Mouse (Mus musculus) embryonic stem cell, embryonic (primary cell): ENCODE measurements at regions not wholly inside any gene's neighbourhood (a gene's known extent, or its start where the extent isn't known, plus 50 kb on each side); places are given as distances from the start of the nearest gene placed in this dataset.

Experiments
- CTCF ChIA-PET, 4 experiments: fragments of 300-600 bp in 2 of 4; fragments of 350-600 bp in 2 of 4; sonication (Branson Sonifier 250); formaldehyde crosslinking; loops; one replicate each; lab custom pipeline; 2022; ENCODE audit warnings: inconsistent platforms in 2 of 4; lab: Charles Lee
- POLR2A ChIA-PET, 4 experiments: fragments of 300-600 bp in 2 of 4; fragments of 350-600 bp in 2 of 4; sonication (Branson Sonifier 250); formaldehyde crosslinking; loops; one replicate each; lab custom pipeline; 2022; ENCODE audit warnings: antibody characterized with exemption in 4 of 4, inconsistent platforms in 1 of 4; lab: Charles Lee

DNA sequence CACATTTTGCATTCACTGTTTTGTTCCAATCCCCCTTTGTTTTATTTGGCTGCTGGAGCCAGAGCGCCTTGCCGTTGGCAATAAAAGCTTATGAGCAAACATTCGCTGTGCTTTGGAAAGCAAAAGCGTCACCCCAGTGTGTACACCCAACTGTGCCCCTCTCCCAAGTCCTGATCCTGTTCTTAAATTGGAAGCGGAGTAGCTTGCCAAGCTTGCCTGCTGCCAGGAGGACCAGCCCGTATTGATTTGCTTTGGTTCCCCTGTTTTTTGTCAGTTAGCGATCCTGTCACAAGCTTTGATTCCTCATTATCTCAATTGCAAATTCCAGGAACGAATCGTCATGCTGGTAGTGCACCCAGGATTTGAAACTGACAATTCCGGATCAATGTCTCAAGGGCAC lies 917.5 kb downstream of the Olfm4 start:
- CTCF ChIA-PET: no interaction called here
- POLR2A ChIA-PET: interaction anchor here in 1 of 4 experiments (0.7 kb wide), 1 partner anchor 1829 kb away, joined by 5 read pairs; no protein-coding TSS in a partner anchor

DNA sequence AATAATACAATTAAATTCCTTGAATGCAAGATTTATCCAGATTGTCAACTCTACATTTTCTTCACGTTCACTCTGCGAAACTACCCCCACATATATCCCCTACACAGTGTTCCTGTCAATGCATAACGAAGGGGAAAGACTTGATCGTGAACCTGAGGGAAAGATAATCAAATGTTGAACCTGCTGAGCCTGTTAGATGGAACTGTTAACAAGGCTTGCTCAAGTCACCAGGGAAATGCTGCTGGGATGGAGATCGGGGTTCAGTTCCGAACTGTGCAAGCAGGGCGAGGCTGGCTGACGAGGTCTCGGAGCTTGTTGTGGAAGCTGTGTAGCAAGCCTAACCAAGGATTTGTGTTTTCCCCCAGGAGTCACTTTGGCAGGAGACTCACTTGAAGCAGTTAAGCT lies 917.9 kb downstream of the Olfm4 start:
- ChIA-PET POLR2A (no interaction called here), CTCF (no interaction called here)

DNA sequence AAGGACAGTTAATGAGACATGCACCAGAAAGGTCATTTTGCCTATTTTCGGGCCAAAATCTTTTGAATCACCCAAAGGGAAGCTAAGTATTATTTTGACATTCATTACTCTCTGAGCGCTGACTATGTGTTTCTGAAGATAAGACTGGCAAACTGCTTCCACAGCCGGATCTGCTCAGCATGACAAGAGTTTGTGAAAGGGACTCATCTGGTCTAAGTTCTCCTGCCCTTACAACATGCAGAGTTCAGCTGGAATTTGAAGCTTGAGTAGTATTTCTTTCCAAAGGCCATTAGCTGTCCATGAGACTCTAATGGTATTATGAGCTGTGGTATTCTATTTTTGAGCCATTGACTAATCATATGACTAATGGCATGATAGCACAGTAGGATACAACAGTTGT lies 932.1 kb downstream of the Olfm4 start:
- ChIA-PET CTCF (no interaction called here), POLR2A (no interaction called here)

DNA sequence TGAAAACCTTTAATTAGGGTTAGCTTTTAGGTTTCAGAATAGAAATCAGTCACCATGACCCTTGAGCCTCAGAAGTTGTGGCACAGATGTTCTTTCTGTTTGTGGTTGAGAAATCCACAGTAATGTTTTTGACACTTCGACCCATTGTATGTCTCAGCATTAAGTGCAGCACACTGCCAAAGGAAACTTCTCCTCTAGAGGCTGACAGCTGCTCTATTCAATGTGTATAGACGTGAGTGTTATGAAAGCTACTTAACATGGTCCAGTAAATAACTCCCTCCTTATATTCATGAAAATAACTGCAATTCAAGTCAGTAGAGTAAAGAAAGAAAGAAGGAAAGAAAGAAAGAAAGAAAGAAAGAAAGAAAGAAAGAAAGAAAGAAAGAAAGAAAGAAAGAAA lies 939.9 kb downstream of the Olfm4 start:
- CTCF ChIA-PET: no interaction called here
- POLR2A ChIA-PET: no interaction called here

DNA sequence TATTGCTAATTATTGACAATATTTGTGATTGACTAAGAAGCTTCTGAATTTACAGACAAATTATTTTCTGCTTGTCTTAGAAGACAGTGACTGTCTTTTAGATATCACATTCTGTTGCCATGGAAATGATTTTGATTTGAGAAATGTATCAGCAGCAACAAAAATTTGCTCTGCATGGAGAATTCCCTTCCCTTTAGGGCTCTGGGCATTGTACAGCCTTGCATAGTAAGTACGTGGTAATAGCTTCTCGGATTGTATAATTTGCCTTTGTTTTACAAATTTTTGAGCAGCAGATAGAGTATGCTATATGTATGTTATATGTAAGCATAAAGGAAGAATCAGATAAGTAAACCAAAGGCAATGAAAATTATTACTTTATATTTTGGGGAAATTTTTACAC lies 976.1 kb downstream of the Olfm4 start:
- ChIA-PET CTCF (no interaction called here), POLR2A (no interaction called here)

DNA sequence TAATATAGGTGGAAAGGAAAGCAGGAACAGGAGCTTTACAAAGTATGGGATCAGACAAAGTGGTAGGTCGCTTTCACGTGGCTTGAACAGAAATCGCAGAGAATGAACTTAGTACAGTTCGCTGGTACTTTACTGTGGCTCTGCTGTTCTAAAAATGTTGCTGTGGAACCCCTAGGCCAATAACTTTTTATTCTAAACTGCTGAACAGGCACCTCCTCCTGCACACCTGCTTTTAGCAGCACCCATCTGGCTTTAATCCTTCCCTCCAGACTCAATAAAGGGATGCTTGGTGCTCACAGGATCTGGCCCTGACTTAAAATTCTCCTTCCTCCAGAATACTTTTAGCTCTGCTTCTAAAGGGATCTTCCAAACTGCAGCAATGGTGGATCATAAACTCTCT lies 991.9 kb downstream of the Olfm4 start:
- ChIA-PET CTCF (interaction anchor here in 1 of 4 experiments (0.6 kb wide), 1 partner anchor 1322 kb away, joined by 3 read pairs; no protein-coding TSS in a partner anchor), POLR2A (no interaction called here)

DNA sequence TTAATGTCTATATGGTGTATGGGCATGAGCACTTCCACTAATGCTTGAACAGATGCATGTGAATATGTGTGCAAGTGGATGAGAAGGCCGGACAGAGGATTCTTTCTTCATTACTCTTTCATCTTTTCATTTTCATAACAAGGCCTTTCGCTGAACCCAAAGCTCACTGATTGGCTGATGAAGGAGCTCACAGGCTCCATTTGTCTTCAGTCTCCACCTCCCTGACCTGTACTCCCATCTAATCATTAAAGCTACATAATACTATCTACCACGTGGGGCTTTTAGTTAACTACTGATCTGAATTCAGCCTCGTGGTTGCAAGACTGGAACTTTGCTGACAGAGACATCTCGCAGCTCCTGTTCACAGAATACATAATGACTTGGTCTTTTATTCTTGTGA lies 992.8 kb downstream of the Olfm4 start:
- ChIA-PET CTCF (no interaction called here), POLR2A (no interaction called here)

DNA sequence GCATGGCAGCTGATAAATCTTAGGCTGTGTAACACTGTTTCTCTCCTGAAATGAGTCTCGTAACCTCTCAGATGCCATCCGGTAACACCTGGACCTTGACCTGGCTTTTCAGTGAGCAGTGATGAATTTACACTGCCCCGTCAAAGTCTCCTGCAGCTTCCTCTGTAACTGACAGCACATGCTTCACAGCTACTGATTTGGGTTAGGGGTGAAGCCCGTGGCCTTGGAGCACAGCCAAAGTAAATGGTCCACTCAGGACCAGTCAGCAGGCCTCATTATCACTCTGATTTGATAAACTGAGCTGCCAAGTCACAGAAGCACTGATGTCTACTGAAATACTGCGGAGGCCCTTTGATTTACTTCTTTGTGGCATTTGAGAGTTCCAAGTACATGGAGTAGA lies 995.6 kb downstream of the Olfm4 start:
- CTCF ChIA-PET: no interaction called here
- POLR2A ChIA-PET: interaction anchor here in 2 of 4 experiments (0.6 to 0.8 kb wide), 2 partner anchors 8 to 288 kb away, joined by 3 to 5 read pairs; no protein-coding TSS in a partner anchor

DNA sequence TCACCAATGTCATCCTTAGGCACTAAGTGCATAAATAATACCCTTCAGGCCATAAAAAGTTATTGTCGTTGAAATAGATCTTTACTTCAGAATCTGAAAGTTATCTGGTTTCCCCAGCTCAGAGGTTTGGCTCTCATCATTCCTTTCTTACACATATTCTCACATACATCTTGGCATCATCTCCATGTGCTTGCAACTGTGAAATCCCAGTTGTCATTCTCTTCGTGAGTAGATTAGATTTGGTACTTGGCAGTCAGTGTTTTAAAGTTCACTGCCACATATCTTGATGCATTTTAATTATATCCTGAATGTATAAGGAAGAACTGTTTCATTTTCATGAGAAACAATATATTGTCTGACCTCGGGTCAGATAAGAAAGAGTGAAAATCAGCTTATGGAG lies 1006.3 kb downstream of the Olfm4 start:
- CTCF ChIA-PET: no interaction called here
- POLR2A ChIA-PET: no interaction called here

DNA sequence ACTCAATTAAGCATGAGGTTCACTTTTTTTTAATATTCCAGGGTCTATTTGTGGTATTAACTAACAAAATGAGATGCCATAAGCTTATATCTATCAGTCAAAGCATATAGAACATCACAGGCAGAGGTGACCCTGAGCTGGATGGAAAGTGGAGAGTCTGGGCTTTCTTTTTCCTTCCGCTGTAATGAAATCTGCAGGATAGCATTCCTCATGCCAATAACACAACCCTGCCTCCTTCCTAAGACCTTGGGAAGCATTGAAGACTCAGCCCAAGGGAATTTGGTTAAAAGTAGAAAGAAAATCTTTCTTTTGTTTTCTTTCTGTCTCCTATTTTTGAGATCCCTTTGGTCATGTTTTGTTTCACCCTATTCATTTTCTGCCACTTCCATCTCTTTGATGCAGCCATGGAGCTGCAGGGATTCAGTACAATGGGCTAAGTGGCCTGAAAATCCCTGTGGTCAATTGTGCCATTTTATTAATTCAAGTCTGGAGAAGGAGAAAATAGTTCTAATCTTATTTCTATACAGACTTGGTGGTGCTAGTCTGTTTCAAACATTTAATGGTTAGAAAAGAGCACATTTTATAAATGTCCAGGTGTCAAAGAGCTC lies 1006.9 kb downstream of the Olfm4 start:
- CTCF ChIA-PET: no interaction called here

DNA sequence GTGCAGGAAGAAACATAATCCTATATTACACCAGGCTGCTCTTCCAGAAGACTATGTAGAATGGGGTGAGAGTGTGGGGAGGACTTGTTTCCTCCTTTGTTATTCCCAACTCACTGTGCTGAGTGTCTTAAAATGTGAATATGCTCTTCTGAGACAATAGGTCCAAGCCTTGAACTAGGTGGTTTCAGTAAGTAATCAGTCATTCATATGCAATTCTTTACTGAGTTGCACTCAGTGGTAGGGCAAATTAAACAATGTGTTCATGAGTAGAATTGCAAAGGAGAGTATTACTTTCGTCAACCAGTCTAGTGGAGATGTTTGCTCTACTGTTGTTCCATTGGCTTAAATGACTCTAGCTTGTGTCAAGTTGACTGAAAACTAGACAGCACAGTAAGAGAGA lies 1015.1 kb downstream of the Olfm4 start:
- POLR2A ChIA-PET: no interaction called here
- CTCF ChIA-PET: no interaction called here

More for the DNA sequence above, 1006.9 kb downstream of the Olfm4 start:
- POLR2A ChIA-PET: no interaction called here

DNA sequence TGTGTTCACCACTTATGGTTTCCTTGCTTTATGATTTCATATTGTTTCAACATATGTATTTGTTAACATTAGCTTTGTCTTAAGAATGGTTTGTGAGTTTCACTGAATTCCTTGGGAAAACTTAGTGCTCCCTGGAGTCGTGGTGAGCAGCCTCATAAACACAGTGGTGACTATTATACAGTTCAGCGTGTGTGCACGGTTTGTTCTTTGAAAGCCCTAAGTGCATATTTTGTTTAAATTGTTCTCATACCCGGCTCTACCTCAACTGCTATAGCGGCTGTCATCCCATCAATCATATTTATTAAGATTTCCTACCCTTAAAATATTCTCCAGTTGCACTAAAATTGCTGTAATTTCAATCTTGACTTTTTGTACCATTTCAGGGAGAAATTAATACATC lies 1029.3 kb downstream of the Olfm4 start:
- ChIA-PET CTCF (no interaction called here), POLR2A (no interaction called here)

DNA sequence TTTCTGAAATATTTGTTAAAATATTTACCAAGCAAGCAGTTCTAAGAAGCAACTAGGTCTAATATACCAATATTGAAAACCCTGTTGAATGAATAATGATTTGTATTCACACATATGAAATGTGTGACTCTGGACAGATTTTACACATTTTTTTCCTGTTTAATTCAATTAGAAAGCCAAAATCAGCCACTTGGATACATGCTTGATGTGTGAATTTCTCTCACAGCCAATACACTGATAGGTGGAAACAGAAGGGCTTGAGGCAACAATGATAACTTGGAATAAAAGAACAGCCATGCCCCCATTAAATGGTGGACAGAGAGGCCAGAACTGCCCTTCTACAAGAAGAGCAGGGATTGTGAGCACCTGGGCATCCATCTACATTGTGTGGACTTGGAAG lies 1047.6 kb downstream of the Olfm4 start:
- CTCF ChIA-PET: no interaction called here
- POLR2A ChIA-PET: no interaction called here

DNA sequence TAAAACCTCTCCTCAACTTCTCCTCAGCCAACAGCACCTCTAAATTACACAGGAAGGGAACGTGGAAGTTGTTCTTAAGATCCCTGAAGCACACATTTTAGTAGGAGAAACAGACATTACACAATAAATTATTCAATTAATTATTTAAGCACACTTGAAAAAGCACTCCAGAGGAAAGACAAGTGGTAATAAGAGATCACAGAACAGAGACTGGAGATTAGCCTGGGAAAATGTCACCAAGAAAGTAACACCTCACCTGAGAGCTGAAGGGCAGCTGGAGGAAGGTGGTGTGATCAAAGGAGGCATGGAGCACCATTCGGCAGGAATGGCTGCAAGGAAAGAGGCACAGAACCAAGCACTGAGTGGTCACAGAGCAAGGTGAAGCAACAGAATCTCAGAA lies 1053.8 kb downstream of the Olfm4 start:
- ChIA-PET POLR2A (no interaction called here), CTCF (no interaction called here)

DNA sequence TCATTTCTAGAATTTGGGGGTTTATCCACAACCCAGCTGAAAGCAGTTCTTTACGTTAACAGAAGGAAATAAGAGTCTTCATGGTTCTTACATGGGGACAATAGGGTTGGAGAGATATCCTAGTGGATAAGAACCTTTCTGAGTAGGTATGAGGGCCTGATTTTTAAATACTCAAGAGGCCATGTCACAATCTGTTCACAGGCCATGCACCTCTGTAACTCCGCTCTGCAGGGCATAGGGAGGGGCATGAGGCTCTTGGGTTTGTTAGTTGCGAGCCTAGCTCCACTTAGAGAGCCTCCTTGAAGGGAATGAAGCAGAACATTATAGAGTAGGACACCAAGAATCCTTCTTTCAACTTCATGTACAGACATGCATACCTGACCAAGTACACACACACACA lies 1054.2 kb downstream of the Olfm4 start:
- ChIA-PET POLR2A (no interaction called here), CTCF (no interaction called here)
